Mouse (Mus musculus) neural tube, embryonic 10.5 days (tissue): ENCODE results near the gene Lipe.

Experiments used
- DNase-seq: peaks from one replicate; pipeline ENCODE4 v3.0.0-alpha.2; 2017; ENCODE audit warnings: low spot score; ENCODE audit errors: extremely low spot score

Gene Lipe

GRCm38 (mm10) chr7:25365937-25366625, 32.4 kb downstream of the Lipe start:
- DNase-seq = peak; percentile 16

- DNase-seq = no peak
Measured at GRCm38 (mm10) chr7:25363632-25364031, 34.9 kb downstream of the Lipe start.

- peak; percentile 25 for DNase-seq
Measured at GRCm38 (mm10) chr7:25363151-25363550, 35.4 kb downstream of the Lipe start.

GRCm38 (mm10) chr7:25358721-25359206, 39.7 kb downstream of the Lipe start:
- no peak for DNase-seq

- DNase-seq = no peak
Measured at GRCm38 (mm10) chr7:25348861-25349260, 49.6 kb downstream of the Lipe start.

- DNase-seq = no peak
Measured at GRCm38 (mm10) chr7:25341000-25341784, 57.3 kb downstream of the Lipe start.

GRCm38 (mm10) chr7:25339329-25339728, 59.2 kb downstream of the Lipe start:
- DNase-seq = no peak

GRCm38 (mm10) chr7:25334472-25334871, 64.0 kb downstream of the Lipe start:
- no peak for DNase-seq

- peak; percentile 74 for DNase-seq
Measured at GRCm38 (mm10) chr7:25333596-25334307, 64.8 kb downstream of the Lipe start.
